Mouse (Mus musculus) E14TG2a.4 (cell line): ENCODE results near the gene Slc25a5.

Experiments
- CTCF ChIP-seq: conservative IDR thresholded peaks from 2 replicates; pipeline ENCODE4 v1.5.1; 2014; ENCODE audit warnings: low read length
- NANOG ChIP-seq: IDR thresholded peaks from 2 replicates; pipeline ENCODE4 v1.6.1; 2014; ENCODE audit warnings: borderline replicate concordance, low read length, mixed read lengths
- POU5F1 ChIP-seq: IDR thresholded peaks from 2 replicates; pipeline ENCODE4 v1.6.1; 2014; ENCODE audit warnings: low read length, borderline replicate concordance

GRCm38 (mm10) chrX:36825032-36825431, 29.6 kb downstream of the Slc25a5 start:
- TF ChIP-seq CTCF (no peak), NANOG (no peak), POU5F1 (no peak)
